In the genomic region with DNA sequence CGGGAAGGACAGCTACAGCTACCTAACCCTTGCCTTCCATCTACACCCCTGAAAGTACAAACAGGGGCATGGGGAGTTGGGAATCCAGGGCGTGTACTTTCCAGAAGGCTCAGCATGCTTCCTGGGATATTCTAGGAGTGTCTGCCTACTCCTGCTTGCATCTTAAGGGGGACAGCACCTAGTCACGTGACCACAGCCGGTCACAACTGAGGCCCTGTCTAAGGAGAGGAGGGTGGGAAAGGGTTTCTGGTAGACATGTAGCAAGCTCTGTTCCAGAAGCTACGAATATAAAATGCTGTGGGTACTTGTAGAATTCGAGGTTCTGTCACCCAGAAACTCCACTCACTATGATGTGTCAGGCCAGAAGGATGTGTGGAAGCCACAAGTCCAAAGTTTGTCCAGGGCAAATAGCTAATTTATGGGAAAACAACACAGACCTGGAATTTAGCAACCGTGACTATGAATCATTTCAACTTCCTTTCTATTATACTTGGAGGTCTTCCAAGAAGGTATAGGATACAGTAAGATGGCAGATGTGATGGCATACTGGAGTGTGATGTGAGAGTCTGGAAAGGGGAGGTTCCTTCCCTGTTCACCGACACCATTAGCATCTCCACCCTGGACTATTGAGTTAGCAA, we compare ENCODE assay signal across 23 mouse cellular contexts. TPM values are rescaled to one million over a fixed set of nuclear protein-coding genes. Genes with fewer than 3 reads are reported as not detected.
DNase-seq lines count a peak whose midpoint lies in the region; TF ChIP-seq lines count a peak whose summit lies in the region.
"Had no signal": no experiment of that assay in that cellular context is flagged by ENCODE, and none has a peak within 500 bp of the region (broad histone marks: within the 10 kb centered on the region; RNA-seq: fewer than 3 reads in every experiment).

No protein-coding gene starts in this region.

- H3ac ChIP-seq in C2C12 (ENCODE audit: control insufficient read depth, insufficient read length, low read depth) (no peak overlapping the region), myocyte (ENCODE audit: control insufficient read depth, insufficient read length) (no peak overlapping the region)

- TF ChIP-seq POLR2A in myocyte (IDR thresholded peaks at IDR 0.05; ENCODE audit: insufficient read length, low read depth): no peak

- TF ChIP-seq CTCF in C2C12 (IDR thresholded peaks at IDR 0.05; ENCODE audit: control insufficient read depth, insufficient read depth, insufficient read length): no peak

- H3K79me3 ChIP-seq in C2C12 (ENCODE audit: low read depth): no peaks in the 10 kb centered on the region

- no peak overlapping the region for H3K4me2 ChIP-seq in myocyte (ENCODE audit: low read depth)
- H3K4me2 ChIP-seq: embryonic facial prominence, embryonic 13.5 days; embryonic facial prominence, embryonic 15.5 days; forebrain, embryonic 13.5 days; forebrain, embryonic 15.5 days had no signal

- H3K4me3 ChIP-seq in C2C12 (ENCODE audit: insufficient read depth, poor library complexity, severe bottlenecking): no peak overlapping the region
- no peak overlapping the region for H3K4me3 ChIP-seq in myocyte
- H3K4me3 ChIP-seq: embryonic facial prominence, embryonic 13.5 days; embryonic facial prominence, embryonic 15.5 days; forebrain, embryonic 13.5 days; forebrain, embryonic 15.5 days had no signal

- H3K27me3 ChIP-seq in C2C12 (ENCODE audit: control insufficient read depth, insufficient read depth, insufficient read length): no peaks in the 10 kb centered on the region
- H3K27me3 ChIP-seq in myocyte (ENCODE audit: control insufficient read depth, insufficient read depth, insufficient read length): no peaks in the 10 kb centered on the region
- H3K27me3 ChIP-seq: embryonic facial prominence, embryonic 13.5 days; embryonic facial prominence, embryonic 15.5 days; forebrain, embryonic 13.5 days; forebrain, embryonic 15.5 days had no signal

- intact Hi-C loops in heart, postnatal 14 days (cut with DNase I): no loop called here

- DNase-seq in 3134 (ENCODE audit: extremely low read depth, insufficient read length, low spot score): peak; percentile 16
- peak; percentile 61 for DNase-seq in NIH3T3 (ENCODE audit: low read depth)
- DNase-seq in heart, adult 9 months (ENCODE audit: low spot score in 2 of 2): no peak
- DNase-seq in kidney, postnatal 4 days: no peak
- no peak for DNase-seq in heart, postnatal 14 days
- DNase-seq: adrenal gland, adult 2 months; adrenal gland, postnatal 10 days; adrenal gland, postnatal 25 days; B cell, adult 2 months; cerebellum, adult 11 months; cerebellum, adult 18-20 months; cerebellum, adult 8-10 months; cerebellum, adult 9-11 months; cerebellum, postnatal 14 days; cerebellum, postnatal 36 days; embryo, embryonic 11 days; forebrain, postnatal 0 days had no signal

- H3K79me2 ChIP-seq in C2C12 (ENCODE audit: control insufficient read depth, insufficient read depth) (no peaks in the 10 kb centered on the region), myocyte (ENCODE audit: control insufficient read depth, insufficient read depth) (no peaks in the 10 kb centered on the region)

- H3K36me3 ChIP-seq in C2C12 (ENCODE audit: control insufficient read depth, insufficient read depth) (no peaks in the 10 kb centered on the region), myocyte (ENCODE audit: control insufficient read depth, insufficient read depth) (no peaks in the 10 kb centered on the region)
- H3K36me3 ChIP-seq: embryonic facial prominence, embryonic 13.5 days; embryonic facial prominence, embryonic 15.5 days; forebrain, embryonic 15.5 days had no signal

TF ChIP-seq in C2C12, 6 proteins besides CTCF, POLR2A, EP300 and RAD21:
- no peak for TF ChIP-seq MYOG (IDR thresholded peaks at IDR 0.05; ENCODE audit: control insufficient read depth, extremely low read depth, insufficient read length)
- TF ChIP-seq FOSL1 (IDR thresholded peaks at IDR 0.05; ENCODE audit: insufficient read depth, low read length, poor library complexity, severe bottlenecking): no peak
- peak; percentile 65 for TF ChIP-seq CEBPB (IDR thresholded peaks at IDR 0.05; ENCODE audit: low read depth)
- no peak for TF ChIP-seq MYOD1 (IDR thresholded peaks at IDR 0.05; ENCODE audit: control insufficient read depth, insufficient read length, low read depth)
- TF ChIP-seq USF1 (IDR thresholded peaks at IDR 0.05; ENCODE audit: low read depth): peak; percentile 86
- TF ChIP-seq MAX (IDR thresholded peaks at IDR 0.05): no peak
TF ChIP-seq in C2C12: peak in this region for 2.

TF ChIP-seq in myocyte, 11 proteins besides CTCF, POLR2A, EP300 and RAD21:
- TF ChIP-seq E2F4 (IDR thresholded peaks at IDR 0.05; ENCODE audit: insufficient read depth) (no peak), SRF (IDR thresholded peaks at IDR 0.05; ENCODE audit: control insufficient read depth, insufficient read length, low read depth) (no peak), POLR2AphosphoS2 (IDR thresholded peaks at IDR 0.05; ENCODE audit: insufficient read length, low read depth) (no peak), USF1 (IDR thresholded peaks at IDR 0.05; ENCODE audit: low read depth) (peak; percentile 75), REST (IDR thresholded peaks at IDR 0.05; ENCODE audit: insufficient read depth, insufficient read length) (no peak), MYOG (IDR thresholded peaks at IDR 0.05; ENCODE audit: control insufficient read depth in 1 of 3, insufficient read depth in 1 of 3, insufficient read length in 2 of 3, low read depth in 2 of 3) (no peak), CEBPB (IDR thresholded peaks at IDR 0.05; ENCODE audit: insufficient read depth, poor library complexity, severe bottlenecking) (no peak), TCF3 (IDR thresholded peaks at IDR 0.05; ENCODE audit: insufficient read length, low read depth) (no peak)

RNA-seq across cellular contexts. Expression of gene Hsph1, which starts 29.0 kb away (rescaled TPM):
- polyA plus RNA-seq in C2C12 (2012; fragmentation: generic; extraction: Trizol) (74.1 TPM), myocyte (2012; fragmentation: generic; extraction: Trizol) (38.0 TPM)
- total RNA-seq in heart, postnatal 14 days (2021): 10 to 100 TPM; 23.0 to 28.5 TPM

Comparison
In these comparisons a context has a peak if more than half of its experiments do, and no peak if none do; other contexts are left out.
1. DNase-seq: peak in 3134 (single experiment) and NIH3T3 (single experiment); none in heart, adult 9 months (0 of 2), kidney, postnatal 4 days (0 of 2) and heart, postnatal 14 days (0 of 2).